Comparison of ENCODE assay signal across 8 mouse cellular contexts in the genomic region with DNA sequence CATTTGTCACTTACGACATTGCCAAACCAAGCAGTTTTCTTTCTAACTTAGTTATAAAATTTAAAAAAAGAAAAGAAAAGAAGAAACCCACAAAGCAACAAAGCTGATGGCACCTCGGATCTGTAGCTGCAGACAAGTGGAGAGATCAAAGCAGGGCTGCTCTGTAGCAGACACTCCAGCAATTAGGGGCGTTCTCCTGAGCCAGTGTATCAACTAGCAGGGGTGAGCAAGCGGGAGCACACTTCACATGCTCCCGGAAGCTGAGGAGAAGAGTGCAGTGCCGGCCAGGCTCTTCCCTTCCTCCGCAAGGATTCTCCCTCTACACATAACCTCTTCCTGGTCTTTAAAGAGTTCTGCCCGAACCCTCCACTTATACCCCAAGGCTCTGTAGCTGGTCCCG.
A peak's percentile ranks its signal among the peaks of the same experiment; 100 is the strongest.
DNase-seq lines count a peak whose midpoint lies in the region; ATAC-seq lines count a peak whose summit lies in the region.
"Had no signal": no experiment of that assay in that cellular context is flagged by ENCODE, and none has a peak within 500 bp of the region (broad histone marks: within the 10 kb centered on the region; RNA-seq: fewer than 3 reads in every experiment).

No protein-coding gene starts in this region.

- H3K4me3 ChIP-seq in liver, embryonic 11.5 days (ENCODE audit: low read depth, low read length), result 0 out of 2 replicates have a peak overlapping the region, but pooled peaks have one; percentile 0
- H3K4me3 ChIP-seq in forebrain, embryonic 11.5 days (ENCODE audit: low read depth, low read length), result no peak overlapping the region
- peak overlapping the region; percentile 19 for H3K4me3 ChIP-seq in intestine, embryonic 16.5 days (ENCODE audit: low read length)
- no peak overlapping the region for H3K4me3 ChIP-seq in neural tube, embryonic 15.5 days (replicated peaks)

- 0 out of 2 replicates have a peak, but pooled peaks cover 2% of the 10 kb centered on the region for H3K4me1 ChIP-seq in liver, embryonic 11.5 days (replicated peaks; ENCODE audit: control insufficient read depth, insufficient read depth, low read length)
- H3K4me1 ChIP-seq in forebrain, embryonic 11.5 days (replicated peaks; ENCODE audit: control insufficient read depth, insufficient read depth, low read length), result peaks cover 10% of the 10 kb centered on the region
- peaks cover 8% of the 10 kb centered on the region; the same call in 1 of the 2 replicates for H3K4me1 ChIP-seq in intestine, embryonic 16.5 days (ENCODE audit: control insufficient read depth, insufficient read depth, low read length)
- peaks cover 34% of the 10 kb centered on the region for H3K4me1 ChIP-seq in neural tube, embryonic 15.5 days

- no peaks in the 10 kb centered on the region for H3K9me3 ChIP-seq in liver, embryonic 11.5 days (ENCODE audit: control insufficient read depth, low read length)
- H3K9me3 ChIP-seq in forebrain, embryonic 11.5 days (ENCODE audit: control insufficient read depth, low read length), result no peaks in the 10 kb centered on the region; the same call in 1 of the 2 replicates
- peaks cover 3% of the 10 kb centered on the region; the same call in 1 of the 2 replicates for H3K9me3 ChIP-seq in intestine, embryonic 16.5 days (ENCODE audit: control insufficient read depth, low read length)
- no peaks in the 10 kb centered on the region for H3K9me3 ChIP-seq in neural tube, embryonic 15.5 days (replicated peaks)

- DNase-seq in liver, embryonic 11.5 days (ENCODE audit: low spot score), result no peak
- DNase-seq in liver, result no peak
- no peak for DNase-seq in forebrain, embryonic 11.5 days (ENCODE audit: low spot score)
- DNase-seq in urinary bladder, postnatal 25 days (ENCODE audit: low spot score), result no peak
- no peak for DNase-seq in thymus, postnatal 4 days
- DNase-seq: gastrocnemius, postnatal 10 days had no signal

- H3K9ac ChIP-seq in liver, embryonic 11.5 days (ENCODE audit: low read depth, low read length), result no peak overlapping the region
- no peak overlapping the region for H3K9ac ChIP-seq in forebrain, embryonic 11.5 days (ENCODE audit: low read length)
- no peak overlapping the region for H3K9ac ChIP-seq in intestine, embryonic 16.5 days (ENCODE audit: low read depth, low read length)
- no peak overlapping the region for H3K9ac ChIP-seq in neural tube, embryonic 15.5 days (replicated peaks)

- ATAC-seq in liver, embryonic 11.5 days (replicated peaks; ENCODE audit: low FRiP score), result no peak
- peak; percentile 51; the same call in 1 of the 2 replicates for ATAC-seq in forebrain, embryonic 11.5 days (replicated peaks; ENCODE audit: low FRiP score)
- peak; percentile 65; the same call in 1 of the 2 replicates for ATAC-seq in intestine, embryonic 16.5 days
- no peak for ATAC-seq in neural tube, embryonic 15.5 days (ENCODE audit: low FRiP score)

- no peaks in the 10 kb centered on the region for H3K36me3 ChIP-seq in liver, embryonic 11.5 days (ENCODE audit: control insufficient read depth, insufficient read depth, low read length)
- H3K36me3 ChIP-seq in forebrain, embryonic 11.5 days (ENCODE audit: control insufficient read depth, insufficient read depth, low read length), result no peaks in the 10 kb centered on the region
- no peaks in the 10 kb centered on the region for H3K36me3 ChIP-seq in intestine, embryonic 16.5 days (ENCODE audit: control insufficient read depth, insufficient read depth, low read length)
- H3K36me3 ChIP-seq in neural tube, embryonic 15.5 days, result no peaks in the 10 kb centered on the region

- 11% methylated on average over 9 of the region's 9 CpGs for WGBS in liver, embryonic 11.5 days
- 17% methylated on average over 9 of the region's 9 CpGs for WGBS in forebrain, embryonic 11.5 days
- 6% methylated on average over 9 of the region's 9 CpGs for WGBS in intestine, embryonic 16.5 days
- WGBS in neural tube, embryonic 15.5 days, result 9% methylated on average over 9 of the region's 9 CpGs

- H3K4me2 ChIP-seq in liver, embryonic 11.5 days, result peak overlapping the region; percentile 53
- peak overlapping the region; percentile 11; the same call in 1 of the 2 replicates for H3K4me2 ChIP-seq in forebrain, embryonic 11.5 days (ENCODE audit: low read depth, low read length, severe bottlenecking)
- H3K4me2 ChIP-seq in intestine, embryonic 16.5 days (ENCODE audit: low read depth, low read length), result peak overlapping the region; percentile 51
- peak overlapping the region; percentile 27 for H3K4me2 ChIP-seq in neural tube, embryonic 15.5 days

- H3K27ac ChIP-seq in liver, embryonic 11.5 days (ENCODE audit: low read depth, low read length), result no peak overlapping the region
- no peak overlapping the region for H3K27ac ChIP-seq in forebrain, embryonic 11.5 days (ENCODE audit: low read depth, low read length)
- no peak overlapping the region for H3K27ac ChIP-seq in intestine, embryonic 16.5 days (ENCODE audit: low read length)
- no peak overlapping the region for H3K27ac ChIP-seq in neural tube, embryonic 15.5 days (replicated peaks)

- peaks cover 2% of the 10 kb centered on the region; the same call in 1 of the 2 replicates for H3K27me3 ChIP-seq in liver, embryonic 11.5 days (replicated peaks; ENCODE audit: control insufficient read depth, insufficient read depth, low read length)
- no peaks in the 10 kb centered on the region; the same call in 1 of the 2 replicates for H3K27me3 ChIP-seq in forebrain, embryonic 11.5 days (ENCODE audit: control insufficient read depth, insufficient read depth, low read length)
- H3K27me3 ChIP-seq in intestine, embryonic 16.5 days (replicated peaks; ENCODE audit: control insufficient read depth, insufficient read depth, low read length), result 0 out of 2 replicates have a peak, but pooled peaks cover 3% of the 10 kb centered on the region
- peaks cover 34% of the 10 kb centered on the region for H3K27me3 ChIP-seq in neural tube, embryonic 15.5 days (replicated peaks)

Comparison
In these comparisons a context has a peak if more than half of its experiments do, and no peak if none do; other contexts are left out.
1. ATAC-seq: peak in forebrain, embryonic 11.5 days (single experiment) and intestine, embryonic 16.5 days (single experiment); none in liver, embryonic 11.5 days (single experiment) and neural tube, embryonic 15.5 days (single experiment).
2. H3K4me3 ChIP-seq: peak in liver, embryonic 11.5 days (single experiment) and intestine, embryonic 16.5 days (single experiment); none in forebrain, embryonic 11.5 days (single experiment) and neural tube, embryonic 15.5 days (single experiment).
3. Peak in every context shown above with its lines, with median percentiles within 50 percentile points of each other: H3K4me2 ChIP-seq.